Mouse (Mus musculus) CH12.LX (cell line): ENCODE measurements at regions not wholly inside any gene's neighbourhood (a gene's known extent, or its start where the extent isn't known, plus 50 kb on each side); places are given as distances from the start of the nearest gene placed in this dataset.
A peak's percentile ranks its signal among the peaks of the same experiment; 100 is the strongest.

Experiments
- DNase-seq: peaks from one replicate; pipeline ENCODE4 v3.0.0-alpha.2; 2013; ENCODE audit errors: extremely low read depth
- H3K27ac ChIP-seq: 2 replicates; pipeline ENCODE4 v1.5.1; 2012; ENCODE audit warnings: low read depth, mild to moderate bottlenecking, control low read depth, moderate library complexity; ENCODE audit not compliant: insufficient read depth
- H3K27me3 ChIP-seq: replicated peaks from 2 replicates; pipeline ENCODE3; 2012; ENCODE audit warnings: inconsistent platforms
- H3K36me3 ChIP-seq, 2 experiments: replicated peaks in 1 of 2; 2 replicates each; pipeline versions ENCODE3 to v1.6.1; 2012; ENCODE audit warnings: inconsistent platforms in 1 of 2, low read length in 1 of 2, mild to moderate bottlenecking in 1 of 2, mixed read lengths in 1 of 2, moderate library complexity in 1 of 2; ENCODE audit not compliant: control insufficient read depth in 1 of 2, insufficient read depth in 1 of 2
- H3K4me1 ChIP-seq, 2 experiments: 2 replicates each; pipeline ENCODE4 v1.6.1; 2012; ENCODE audit warnings: inconsistent platforms in 1 of 2, moderate library complexity in 1 of 2; ENCODE audit not compliant: insufficient read depth in 2 of 2, control insufficient read depth in 1 of 2
- H3K4me2 ChIP-seq: 2 replicates; pipeline ENCODE4 v1.6.1; 2012; ENCODE audit warnings: low read depth, mild to moderate bottlenecking, control low read depth; ENCODE audit not compliant: poor library complexity, insufficient read depth, severe bottlenecking
- H3K4me3 ChIP-seq, 3 experiments: fragments of 150-350 bp in 1 of 3; sonication (generic) in 1 of 3; replicated peaks in 1 of 3; 2 replicates each; pipeline versions ENCODE3 to v1.5.1; 2011 to 2012; ENCODE audit warnings: low read depth in 2 of 3, low read length in 2 of 3, mild to moderate bottlenecking in 2 of 3, moderate library complexity in 2 of 3, control low read depth in 1 of 3, improper control_type of control experiment in 1 of 3, inconsistent platforms in 1 of 3, mixed read lengths in 1 of 3; ENCODE audit not compliant: poor library complexity in 1 of 3
- H3K79me2 ChIP-seq: replicated peaks from 2 replicates; pipeline ENCODE4 v1.6.1; 2012; ENCODE audit warnings: mild to moderate bottlenecking, moderate library complexity; ENCODE audit not compliant: control insufficient read depth, poor library complexity, insufficient read depth, severe bottlenecking; ENCODE audit errors: extremely low read depth
- H3K9ac ChIP-seq: 2 replicates; pipeline ENCODE4 v1.6.1; 2012; ENCODE audit warnings: low read depth, mild to moderate bottlenecking, control low read depth, moderate library complexity; ENCODE audit not compliant: insufficient read depth
- H3K9me3 ChIP-seq: replicated peaks from 2 replicates; pipeline ENCODE3; 2012; ENCODE audit warnings: low read length, inconsistent platforms, mixed read lengths
- CHD1 ChIP-seq: IDR thresholded peaks from 2 replicates; pipeline ENCODE4 v1.6.1; 2012; ENCODE audit warnings: low read depth, low read length, improper control_type of control experiment, inconsistent platforms
- CTCF ChIP-seq, 2 experiments: IDR thresholded peaks in 1 of 2; conservative IDR thresholded peaks in 1 of 2; 2 replicates each; pipeline ENCODE4 v1.5.1; 2011 to 2012; ENCODE audit warnings: low read depth in 2 of 2, low read length in 2 of 2, improper control_type of control experiment in 1 of 2, inconsistent platforms in 1 of 2, mild to moderate bottlenecking in 1 of 2, moderate library complexity in 1 of 2
- EP300 ChIP-seq: IDR thresholded peaks from 2 replicates; pipeline ENCODE4 v1.6.1; 2011; ENCODE audit warnings: low read length, improper control_type of control experiment
- JUN ChIP-seq: IDR thresholded peaks from 2 replicates; pipeline ENCODE4 v1.6.1; 2011; ENCODE audit warnings: low read depth, mild to moderate bottlenecking, low read length, improper control_type of control experiment, moderate library complexity; ENCODE audit not compliant: insufficient read depth
- KAT2A ChIP-seq: IDR thresholded peaks from 2 replicates; pipeline ENCODE4 v1.6.1; 2012; ENCODE audit warnings: low read length, improper control_type of control experiment, inconsistent platforms; ENCODE audit not compliant: insufficient replicate concordance
- MAFK ChIP-seq: IDR thresholded peaks from 2 replicates; pipeline ENCODE4 v1.6.1; 2011; ENCODE audit warnings: low read length, improper control_type of control experiment; ENCODE audit not compliant: insufficient replicate concordance
- MAZ ChIP-seq: IDR thresholded peaks from 2 replicates; pipeline ENCODE4 v1.6.1; 2012; ENCODE audit warnings: low read depth, mild to moderate bottlenecking, inconsistent platforms, low read length, improper control_type of control experiment, moderate library complexity
- MEF2A ChIP-seq: IDR thresholded peaks from 2 replicates; pipeline ENCODE4 v1.6.1; 2014; ENCODE audit warnings: low read depth, mild to moderate bottlenecking, inconsistent platforms, low read length, improper control_type of control experiment, borderline replicate concordance
- MYC ChIP-seq: IDR thresholded peaks from 2 replicates; pipeline ENCODE4 v1.6.1; 2011; ENCODE audit warnings: low read depth, mild to moderate bottlenecking, improper control_type of control experiment, low read length
- NELFE ChIP-seq: IDR thresholded peaks from 2 replicates; pipeline ENCODE4 v1.6.1; 2011; ENCODE audit warnings: low read depth, low read length, improper control_type of control experiment
- NRF1 ChIP-seq: IDR thresholded peaks from 2 replicates; pipeline ENCODE4 v1.6.1; 2014; ENCODE audit warnings: low read depth, mild to moderate bottlenecking, inconsistent platforms, low read length, improper control_type of control experiment, moderate library complexity
- PAX5 ChIP-seq: IDR thresholded peaks from 2 replicates; pipeline ENCODE4 v1.6.1; 2012; ENCODE audit warnings: low read length, inconsistent platforms, mixed read lengths
- RAD21 ChIP-seq: IDR thresholded peaks from 2 replicates; pipeline ENCODE4 v1.6.1; 2011; ENCODE audit warnings: low read depth, mild to moderate bottlenecking, low read length, improper control_type of control experiment, moderate library complexity
- RCOR1 ChIP-seq: conservative IDR thresholded peaks from 2 replicates; pipeline ENCODE4 v1.6.1; 2012; ENCODE audit warnings: low read depth, mild to moderate bottlenecking, inconsistent platforms, low read length, improper control_type of control experiment
- SMC3 ChIP-seq: IDR thresholded peaks from 2 replicates; pipeline ENCODE4 v1.6.1; 2011; ENCODE audit warnings: low read depth, low read length, improper control_type of control experiment
- TBP ChIP-seq: conservative IDR thresholded peaks from 2 replicates; pipeline ENCODE4 v1.6.1; 2011; ENCODE audit warnings: low read depth, low read length, improper control_type of control experiment
- UBTF ChIP-seq: IDR thresholded peaks from 2 replicates; pipeline ENCODE4 v1.6.1; 2012; ENCODE audit warnings: low read depth, mild to moderate bottlenecking, inconsistent platforms, low read length, improper control_type of control experiment, moderate library complexity
- USF2 ChIP-seq: conservative IDR thresholded peaks from 2 replicates; pipeline ENCODE4 v1.6.1; 2011; ENCODE audit warnings: low read depth, low read length, improper control_type of control experiment
- dilution Hi-C: fragments of 300-500 bp; cut with MboI; formaldehyde crosslinking; loops from 2 replicates; pipeline ENCODE4 v1.14.3; 2020; ENCODE audit warnings: low sequenced_read_pairs; ENCODE audit not compliant: extremely low pct_unique_long_range_greater_than_20kb, extremely low pct_ligation_motif_present
- in situ Hi-C: fragments of 300-500 bp; cut with MboI; formaldehyde crosslinking; loops from 3 replicates; pipeline ENCODE4 v1.14.3; 2019; ENCODE audit warnings: low sequenced_read_pairs, low pct_ligation_motif_present, low pct_unique_long_range_greater_than_20kb, mixed read lengths

GRCm38 (mm10) chr4:106093252-106093651 lies 222.8 kb upstream of the Usp24 start:
- DNase-seq = peak; percentile 53
- Histone ChIP-seq H3K27ac (no peak overlapping the region), H3K4me1 (no peaks in the 10 kb centered on the region), H3K9me3 (no peaks in the 10 kb centered on the region), H3K27me3 (peaks cover 53% of the 10 kb centered on the region), H3K36me3 (no peaks in the 10 kb centered on the region), H3K9ac (no peak overlapping the region), H3K79me2 (no peaks in the 10 kb centered on the region), H3K4me3 (no peak overlapping the region), H3K4me2 (no peak overlapping the region)
- dilution Hi-C loops (no loop called here), in situ Hi-C loops (no loop called here)
- TF ChIP-seq SMC3 (peak; percentile 11; the same call in 1 of the 2 replicates), CHD1 (no peak), MAZ (no peak), USF2 (no peak), TBP (no peak), RCOR1 (no peak), RAD21 (peak; percentile 28), MEF2A (no peak), CTCF (conservative IDR thresholded peaks at IDR 0.05 in 1 of 2, IDR thresholded peaks at IDR 0.05 in 1 of 2; ENCODE audit: low read depth in 2 of 2, low read length in 2 of 2) (peak; percentile 21 to 58; a peak in 2 of 4 replicates), MAFK (no peak), KAT2A (0 out of 2 replicates have a peak, but pooled peaks have one; percentile 51), PAX5 (no peak), NRF1 (no peak), NELFE (no peak), UBTF (no peak)

DNA sequence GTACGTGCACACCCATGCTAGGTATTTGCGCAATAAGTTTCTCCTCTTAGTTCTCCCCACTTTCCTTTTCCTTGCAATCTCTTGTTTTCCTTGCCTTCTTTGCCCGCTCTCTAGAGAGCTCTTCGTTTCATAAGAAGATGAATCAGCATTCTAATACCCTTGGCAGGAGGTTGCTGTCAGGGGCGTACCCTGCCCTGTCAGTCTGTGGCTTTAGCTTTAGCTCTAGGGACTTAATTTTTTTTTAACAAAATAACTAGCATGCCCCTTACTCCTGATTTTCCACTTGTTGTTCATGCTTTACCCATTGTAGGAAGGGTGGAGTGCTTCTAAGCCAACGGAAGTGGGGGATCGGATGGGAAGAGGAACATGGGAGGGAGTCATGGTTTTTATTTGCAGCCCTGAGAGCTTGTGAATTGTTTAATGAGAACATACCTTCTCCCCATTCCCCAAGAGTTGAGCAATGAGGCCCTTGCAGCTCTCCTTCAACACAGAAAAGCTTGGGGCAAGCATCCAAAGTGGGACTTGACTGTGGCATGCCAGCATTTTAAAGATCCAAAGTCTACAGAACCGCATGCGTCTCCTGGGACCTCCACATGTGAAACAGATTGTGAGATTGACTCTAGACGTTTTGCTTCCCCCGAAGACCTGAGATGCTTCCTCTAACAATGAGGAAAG lies 221.0 kb upstream of the Usp24 start:
- Histone ChIP-seq H3K4me3 (no peak overlapping the region), H3K4me1 (no peaks in the 10 kb centered on the region), H3K36me3 (no peaks in the 10 kb centered on the region), H3K4me2 (no peak overlapping the region), H3K79me2 (no peaks in the 10 kb centered on the region), H3K9ac (no peak overlapping the region), H3K27ac (no peak overlapping the region), H3K9me3 (no peaks in the 10 kb centered on the region), H3K27me3 (peaks cover 42% of the 10 kb centered on the region)
- no peak for DNase-seq
- in situ Hi-C loops (no loop called here), dilution Hi-C loops (no loop called here)
- no peak for TF ChIP-seq JUN
- no peak for TF ChIP-seq MYC
- no peak for TF ChIP-seq EP300
- no peak for TF ChIP-seq MAZ
- no peak for TF ChIP-seq RCOR1
